Mouse (Mus musculus) C2C12 (cell line): ENCODE results near the gene S100b.

Experiments used
- CEBPB ChIP-seq: IDR thresholded peaks from one replicate; pipeline ENCODE4 v1.6.1; 2011; ENCODE audit warnings: low read depth, mild to moderate bottlenecking, control low read depth, moderate library complexity
- CTCF ChIP-seq: IDR thresholded peaks from one replicate; pipeline ENCODE4 v1.5.1; 2011; ENCODE audit not compliant: control insufficient read depth, insufficient read depth, insufficient read length
- MAX ChIP-seq: IDR thresholded peaks from one replicate; pipeline ENCODE4 v1.6.1; 2011; ENCODE audit warnings: mild to moderate bottlenecking, control low read depth
- MYOG ChIP-seq: IDR thresholded peaks from one replicate; pipeline ENCODE4 v1.6.1; 2011; ENCODE audit not compliant: control insufficient read depth, insufficient read length; ENCODE audit errors: extremely low read depth
- USF1 ChIP-seq: IDR thresholded peaks from one replicate; pipeline ENCODE4 v1.6.1; 2011; ENCODE audit warnings: low read depth, mild to moderate bottlenecking, control low read depth, moderate library complexity

DNA sequence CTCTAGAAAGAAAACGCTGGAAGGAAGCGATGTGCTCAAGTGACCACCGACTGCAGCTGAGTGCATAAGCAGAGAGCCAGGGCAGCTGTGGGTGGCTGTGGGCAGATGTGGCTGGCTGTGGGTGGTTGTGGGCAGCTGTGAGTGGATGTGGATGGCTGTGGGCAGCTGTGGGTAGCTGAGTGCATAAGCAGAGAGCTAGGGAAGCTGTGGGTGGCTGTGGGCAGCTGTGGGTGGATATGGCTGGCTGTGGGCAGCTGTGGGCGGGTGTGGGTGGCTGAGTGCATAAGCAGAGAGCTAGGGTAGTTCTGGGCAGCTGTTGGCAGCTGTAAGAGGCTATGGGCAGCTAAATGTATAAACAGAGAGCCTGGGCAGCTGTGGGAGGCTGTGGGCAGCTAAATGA is 39.6 kb downstream of the S100b start:
- TF ChIP-seq CTCF = no peak
- no peak for TF ChIP-seq USF1
- no peak for TF ChIP-seq MAX
- TF ChIP-seq CEBPB = no peak
- no peak for TF ChIP-seq MYOG
